Mouse (Mus musculus) liver, adult 2 months (tissue): ENCODE results near the gene Actrt3.

Experiments
- CTCF ChIP-seq: fragments of 200-500 bp; IDR thresholded peaks from 2 replicates; pipeline ENCODE4 v1.5.1; 2011; ENCODE audit warnings: low read depth, low read length, control low read depth
- POLR2A ChIP-seq: fragments of 200-500 bp; IDR thresholded peaks from 2 replicates; pipeline ENCODE4 v1.6.1; 2011; ENCODE audit warnings: low read length, control low read depth; ENCODE audit not compliant: insufficient read depth; ENCODE audit errors: extremely low read depth

GRCm38 (mm10) chr3:30547908-30548307 lies 51.8 kb downstream of the Actrt3 start, which contains the start of gene Mecom:
- TF ChIP-seq CTCF = no peak
- TF ChIP-seq POLR2A = no peak
